Mouse (Mus musculus) T-cell, adult 2 months (primary cell): ENCODE data around the gene Zfp462.

ENCODE experiments used
- DNase-seq: peaks from one replicate; pipeline ENCODE4 v3.0.0; 2022; ENCODE audit warnings: low spot score

Gene Zfp462

DNA sequence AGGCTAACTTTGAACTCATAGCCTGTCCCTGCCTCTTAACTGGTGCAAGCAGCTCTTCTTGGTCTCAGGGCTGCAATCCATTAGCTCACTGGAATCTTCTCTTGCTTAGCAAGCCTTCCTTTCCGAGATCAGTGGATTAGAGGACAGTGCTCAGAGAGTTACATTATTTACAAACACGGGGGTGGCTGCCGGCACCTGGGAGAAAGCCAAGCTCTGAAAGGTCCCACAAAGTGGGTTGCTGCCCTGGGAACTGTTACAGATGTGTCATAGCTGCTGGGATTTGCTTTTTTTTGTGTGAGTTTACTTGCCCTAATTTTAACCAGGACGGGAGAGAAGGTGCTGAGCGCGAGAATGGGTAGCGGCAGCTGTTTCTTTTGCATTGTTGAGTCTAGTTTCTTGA is 102.4 kb downstream of the Zfp462 start:
- no peak for DNase-seq

- DNase-seq, result no peak
Observed at GRCm38 (mm10) chr4:55049938-55050610, 105.2 kb downstream of the Zfp462 start.

DNA sequence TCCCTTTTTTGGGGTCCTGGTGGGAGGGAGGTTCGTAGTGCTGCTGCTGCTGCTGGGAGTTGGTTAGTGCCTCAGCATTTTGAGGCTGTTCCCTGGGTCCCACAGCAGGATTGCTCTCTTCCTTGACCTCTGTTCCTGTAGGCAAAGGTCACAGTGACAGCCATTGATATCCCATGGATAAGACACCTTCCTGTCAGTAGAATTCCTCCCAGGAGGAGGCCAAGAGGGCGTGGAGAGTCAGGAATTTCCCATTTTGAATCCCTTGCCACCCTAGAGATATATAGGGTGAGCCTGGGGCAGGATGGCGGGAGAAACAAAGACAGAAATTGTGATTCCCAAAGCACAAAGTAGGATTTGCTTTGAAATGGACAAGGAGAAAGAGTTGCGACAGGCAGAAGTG is 106.5 kb downstream of the Zfp462 start:
- DNase-seq, result no peak

DNA sequence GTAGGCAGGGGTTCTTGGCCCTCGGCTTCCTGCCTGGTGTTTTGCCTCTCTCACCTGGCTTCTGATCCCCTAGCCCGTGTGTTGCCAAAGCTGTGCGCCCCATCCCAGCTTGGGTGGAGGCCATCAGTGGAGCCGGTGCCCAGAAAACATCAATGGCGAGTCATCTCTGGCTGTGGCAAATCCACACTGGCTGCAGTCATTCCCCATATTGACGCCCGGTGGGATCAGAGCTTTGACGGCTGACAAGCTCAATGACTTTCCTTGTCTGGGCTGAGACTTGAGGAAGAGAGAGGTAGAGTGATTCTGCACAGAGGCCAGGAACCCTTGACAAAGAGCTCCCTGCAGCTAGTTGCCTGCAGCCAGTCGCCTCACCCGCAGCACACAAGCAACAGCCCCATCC is 107.8 kb downstream of the Zfp462 start:
- no peak for DNase-seq

GRCm38 (mm10) chr4:55057666-55058455 is 113.0 kb downstream of the Zfp462 start:
- no peak for DNase-seq

DNA sequence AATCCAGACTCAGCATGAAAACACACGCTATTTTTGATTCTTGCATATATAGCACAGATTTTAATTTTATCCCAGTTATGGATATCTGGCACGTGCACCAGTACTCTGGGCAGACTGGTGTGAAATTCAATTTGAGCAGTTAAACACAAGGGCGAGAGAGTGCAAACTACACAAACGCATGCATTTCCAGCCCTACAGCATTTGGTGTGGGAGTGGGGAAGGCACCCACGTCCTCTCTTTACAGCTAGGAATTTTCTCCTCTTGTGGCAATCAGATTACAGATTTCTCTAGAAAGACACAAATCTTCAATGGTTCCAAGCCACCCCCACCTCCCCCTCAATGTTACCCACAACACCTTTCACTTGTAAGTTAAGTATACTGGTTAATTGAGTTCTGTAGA is 114.1 kb downstream of the Zfp462 start:
- DNase-seq, result no peak

- no peak for DNase-seq
Observed at GRCm38 (mm10) chr4:55066341-55067170, 121.7 kb downstream of the Zfp462 start.

DNA sequence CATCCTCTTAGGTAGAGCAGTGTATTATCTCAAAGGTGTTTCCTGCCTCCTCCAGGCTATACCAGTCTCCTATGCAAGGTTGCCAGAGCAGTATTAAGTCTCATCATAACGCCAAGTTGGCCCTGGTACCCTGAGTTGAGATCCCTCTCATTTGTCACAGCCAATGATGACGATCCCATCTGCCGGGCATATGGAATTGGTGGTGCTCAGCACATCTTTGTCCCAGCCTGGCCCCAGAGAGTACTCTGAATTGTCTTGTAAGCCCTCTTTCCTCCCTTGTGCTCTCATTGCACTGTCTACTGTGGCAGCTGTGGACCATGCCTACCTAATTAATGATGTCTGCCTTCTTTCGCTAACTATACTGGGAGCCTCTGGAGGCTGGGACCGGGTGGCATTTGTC is 126.7 kb downstream of the Zfp462 start:
- no peak for DNase-seq

- no peak for DNase-seq
Observed at GRCm38 (mm10) chr4:55077133-55077889, 132.5 kb downstream of the Zfp462 start.

- no peak for DNase-seq
Observed at GRCm38 (mm10) chr4:55077902-55078716, 133.3 kb downstream of the Zfp462 start.

DNA sequence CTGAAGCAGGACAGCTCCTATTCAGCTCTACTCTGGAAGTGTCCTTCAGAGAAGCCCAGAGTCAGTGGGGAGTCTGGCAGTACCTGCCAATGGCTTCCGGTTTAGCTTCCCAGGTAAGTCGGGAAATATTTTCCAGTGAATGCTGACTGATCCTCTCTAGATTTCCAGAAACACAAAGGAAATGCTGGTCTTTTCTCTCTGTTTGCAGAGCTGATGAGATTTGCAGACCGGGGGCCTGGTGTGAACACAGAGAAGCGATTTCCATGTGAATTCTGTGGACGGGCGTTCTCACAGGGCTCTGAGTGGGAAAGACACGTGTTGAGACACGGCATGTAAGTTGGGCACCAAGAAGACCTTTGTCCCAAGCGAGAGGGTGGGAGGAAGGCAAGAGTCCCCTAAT is 134.2 kb downstream of the Zfp462 start:
- DNase-seq, result no peak

DNA sequence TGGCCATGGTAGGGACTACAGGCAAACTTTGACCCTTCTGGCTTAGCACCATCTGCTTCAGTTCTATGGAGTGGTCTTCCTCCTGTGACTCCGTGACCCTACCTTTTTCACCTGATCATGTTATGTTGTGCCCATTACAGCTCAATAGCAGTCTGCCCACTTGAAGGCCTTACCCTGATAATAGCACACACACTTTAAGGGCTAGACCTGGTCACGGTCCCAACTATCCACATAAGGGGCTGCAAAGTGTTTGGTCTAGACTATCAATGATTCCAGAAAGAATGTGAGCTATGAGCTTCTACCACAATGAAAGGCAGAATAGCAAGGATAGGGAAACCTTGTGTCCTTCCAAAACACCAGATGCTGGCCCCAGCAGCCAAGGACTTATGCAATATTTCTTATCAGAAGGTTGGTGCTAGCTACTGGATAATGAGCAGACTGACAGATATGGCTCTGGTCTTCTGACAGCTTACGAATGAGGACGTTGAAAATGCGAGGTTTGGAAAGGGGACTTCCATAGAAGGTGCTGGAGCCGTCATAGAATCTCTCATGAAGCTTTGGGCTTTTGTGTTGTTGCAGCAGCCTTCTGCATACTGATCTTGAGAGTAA is 139.3 kb downstream of the Zfp462 start:
- no peak for DNase-seq

DNA sequence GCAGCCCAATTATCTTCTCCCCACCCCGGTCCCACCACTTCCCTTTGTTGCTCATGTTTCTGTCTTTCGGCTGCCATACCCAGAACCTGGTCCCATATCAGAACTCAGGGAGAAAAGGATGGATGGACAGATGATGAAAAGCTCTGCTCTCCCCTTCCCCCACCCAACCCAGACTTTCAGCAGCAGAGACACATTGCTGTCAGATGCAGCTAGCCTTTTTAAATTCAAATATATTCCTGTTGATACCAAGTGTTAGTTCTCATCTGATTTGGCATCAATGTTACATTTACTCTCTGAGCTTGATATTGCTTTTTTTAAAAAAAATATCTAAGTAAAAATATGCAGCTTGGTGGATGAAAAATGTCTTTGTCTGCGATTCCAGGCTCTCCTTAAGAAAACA is 143.3 kb downstream of the Zfp462 start:
- DNase-seq, result no peak

DNA sequence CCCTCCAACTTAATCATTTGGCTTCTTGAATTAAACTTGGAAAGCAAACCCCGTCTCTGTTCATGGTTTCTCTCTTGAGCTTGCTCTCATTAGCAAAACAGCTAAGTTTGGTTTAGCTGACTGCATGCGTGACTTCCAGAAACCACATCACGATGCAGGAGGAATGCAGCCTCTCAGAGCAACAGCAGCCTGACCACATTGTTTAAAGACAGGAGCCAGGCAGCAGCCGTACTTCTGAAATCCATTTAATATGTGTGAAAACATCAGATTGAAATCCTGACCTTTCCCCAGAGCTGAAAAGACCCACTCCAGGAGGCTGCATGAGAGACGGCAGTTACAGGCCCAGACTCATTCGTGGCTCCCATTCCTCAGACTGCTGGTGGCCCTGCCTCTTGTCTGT is 144.1 kb downstream of the Zfp462 start:
- no peak for DNase-seq

DNA sequence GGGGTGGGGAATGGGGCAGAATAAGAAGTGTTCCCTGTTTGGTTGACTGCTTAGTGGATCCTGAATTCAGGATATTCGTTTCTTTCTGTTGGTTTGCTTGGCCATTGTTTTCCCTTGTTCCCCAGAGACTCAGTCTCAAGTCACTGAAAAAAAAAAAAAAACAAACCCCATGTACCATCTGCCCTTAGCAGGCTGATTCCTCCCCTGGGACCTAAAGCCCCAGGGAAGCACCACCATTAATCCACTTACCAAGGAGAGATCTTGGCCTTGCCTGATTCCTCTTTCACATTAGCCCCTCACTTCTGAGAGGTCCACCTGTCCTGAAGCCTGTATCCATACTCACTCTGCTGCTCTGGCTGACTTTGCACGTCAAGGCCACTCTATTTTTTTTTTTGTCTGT is 152.3 kb downstream of the Zfp462 start:
- no peak for DNase-seq

- no peak for DNase-seq
Observed at GRCm38 (mm10) chr4:55098366-55098765, 153.5 kb downstream of the Zfp462 start.

- no peak for DNase-seq
Observed at GRCm38 (mm10) chr4:55100851-55101250, 156.0 kb downstream of the Zfp462 start.

DNA sequence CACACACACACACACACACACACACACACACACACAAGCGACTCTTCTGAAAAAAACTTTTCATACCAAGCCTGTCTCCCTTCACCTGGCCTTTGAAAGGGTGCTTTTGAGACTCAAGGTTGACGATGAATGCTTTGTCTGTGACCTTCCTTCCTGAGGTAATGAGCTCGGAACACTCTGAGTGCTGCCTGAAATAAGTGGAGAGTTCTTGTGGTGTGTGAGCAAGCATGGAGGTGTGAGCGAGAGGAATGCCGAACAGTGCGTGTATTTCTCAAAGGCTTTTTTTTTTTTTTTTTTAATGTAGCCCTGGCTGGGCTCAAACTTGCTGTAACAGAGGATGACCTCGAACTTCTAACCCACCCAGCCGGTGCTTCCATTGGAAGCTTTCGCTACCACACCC is 156.8 kb downstream of the Zfp462 start:
- no peak for DNase-seq

- DNase-seq, result no peak
Observed at GRCm38 (mm10) chr4:55102382-55102781, 157.5 kb downstream of the Zfp462 start.

- no peak for DNase-seq
Observed at GRCm38 (mm10) chr4:55103575-55103974, 158.7 kb downstream of the Zfp462 start.
